Mouse (Mus musculus): ENCODE results near the gene Srrm4. TPM values are rescaled to one million over a fixed set of nuclear protein-coding genes. Genes with fewer than 3 reads are reported as not detected.
A peak's percentile ranks its signal among the peaks of the same experiment; 100 is the strongest.

Srrm4 gene
- polyA plus RNA-seq, 1 experiment from 2014 or later: 15.7 TPM

GRCm38 (mm10) chr5:116563713-116564112 lies 27.9 kb downstream of the Srrm4 start:
- no peak overlapping the region for H3K27ac ChIP-seq (ENCODE audit: low read depth, low read length)
- H3K36me3 ChIP-seq (ENCODE audit: control insufficient read depth, insufficient read depth, low read length): 0 out of 2 replicates have a peak, but pooled peaks cover 2% of the 10 kb centered on the region
- ATAC-seq: no peak
- no peak overlapping the region for H3K4me2 ChIP-seq (ENCODE audit: low read length)
- H3K9me3 ChIP-seq (ENCODE audit: control insufficient read depth, low read length): no peaks in the 10 kb centered on the region
- peaks cover 6% of the 10 kb centered on the region; the same call in 1 of the 2 replicates for H3K4me1 ChIP-seq (ENCODE audit: control insufficient read depth, insufficient read depth, low read depth, low read length)
- no peaks in the 10 kb centered on the region for H3K27me3 ChIP-seq (replicated peaks; ENCODE audit: control insufficient read depth, insufficient read depth, low read length)
- no peak overlapping the region; the same call in 1 of the 2 replicates for H3K9ac ChIP-seq (ENCODE audit: low read depth, low read length)
- no peak overlapping the region for H3K4me3 ChIP-seq (ENCODE audit: low read length)
- 73% methylated on average over 6 of the region's 6 CpGs for WGBS

GRCm38 (mm10) chr5:116559091-116559490 lies 32.5 kb downstream of the Srrm4 start:
- 75% methylated on average over 7 of the region's 7 CpGs for WGBS

GRCm38 (mm10) chr5:116556614-116557013 lies 35.0 kb downstream of the Srrm4 start:
- 41% methylated on average over 8 of the region's 8 CpGs for WGBS
- Histone ChIP-seq H3K27ac (ENCODE audit: low read depth, low read length) (no peak overlapping the region), H3K4me1 (ENCODE audit: control insufficient read depth, insufficient read depth, low read depth, low read length) (peaks cover 4% of the 10 kb centered on the region), H3K4me3 (ENCODE audit: low read length) (no peak overlapping the region), H3K9me3 (ENCODE audit: control insufficient read depth, low read length) (no peaks in the 10 kb centered on the region; the same call in 1 of the 2 replicates), H3K9ac (ENCODE audit: low read depth, low read length) (no peak overlapping the region), H3K4me2 (ENCODE audit: low read length) (no peak overlapping the region), H3K36me3 (ENCODE audit: control insufficient read depth, insufficient read depth, low read length) (no peaks in the 10 kb centered on the region), H3K27me3 (replicated peaks; ENCODE audit: control insufficient read depth, insufficient read depth, low read length) (no peaks in the 10 kb centered on the region)
- no peak for ATAC-seq

More at GRCm38 (mm10) chr5:116559091-116559490, 32.5 kb downstream of the Srrm4 start:
- no peaks in the 10 kb centered on the region for H3K27me3 ChIP-seq (replicated peaks; ENCODE audit: control insufficient read depth, insufficient read depth, low read length)
- H3K4me2 ChIP-seq (ENCODE audit: low read length): no peak overlapping the region
- no peaks in the 10 kb centered on the region; the same call in 1 of the 2 replicates for H3K4me1 ChIP-seq (ENCODE audit: control insufficient read depth, insufficient read depth, low read depth, low read length)
- H3K4me3 ChIP-seq (ENCODE audit: low read length): no peak overlapping the region
- H3K9me3 ChIP-seq (ENCODE audit: control insufficient read depth, low read length): no peaks in the 10 kb centered on the region; the same call in 1 of the 2 replicates
- ATAC-seq: no peak
- no peak overlapping the region for H3K9ac ChIP-seq (ENCODE audit: low read depth, low read length)
- no peaks in the 10 kb centered on the region for H3K36me3 ChIP-seq (ENCODE audit: control insufficient read depth, insufficient read depth, low read length)
- H3K27ac ChIP-seq (ENCODE audit: low read depth, low read length): no peak overlapping the region

- H3K36me3 ChIP-seq (ENCODE audit: control insufficient read depth, insufficient read depth, low read length): peaks cover 4% of the 10 kb centered on the region; the same call in 1 of the 2 replicates
- no peak overlapping the region for H3K4me3 ChIP-seq (ENCODE audit: low read length)
- H3K4me2 ChIP-seq (ENCODE audit: low read length): no peak overlapping the region
- H3K9me3 ChIP-seq (ENCODE audit: control insufficient read depth, low read length): peaks cover 2% of the 10 kb centered on the region; the same call in 1 of the 2 replicates
- H3K27ac ChIP-seq (ENCODE audit: low read depth, low read length): no peak overlapping the region
- WGBS: 4% methylated on average over 5 of the region's 5 CpGs
- H3K9ac ChIP-seq (ENCODE audit: low read depth, low read length): no peak overlapping the region
- H3K27me3 ChIP-seq (replicated peaks; ENCODE audit: control insufficient read depth, insufficient read depth, low read length): no peaks in the 10 kb centered on the region
- H3K4me1 ChIP-seq (ENCODE audit: control insufficient read depth, insufficient read depth, low read depth, low read length): peaks cover 4% of the 10 kb centered on the region
- 0 out of 2 replicates have a peak, but pooled peaks have one; percentile 30 for ATAC-seq
These were observed 37.7 kb downstream of the Srrm4 start for GRCm38 (mm10) chr5:116553868-116554267.

GRCm38 (mm10) chr5:116553106-116553505 lies 38.5 kb downstream of the Srrm4 start:
- H3K4me1 ChIP-seq (ENCODE audit: control insufficient read depth, insufficient read depth, low read depth, low read length): peaks cover 4% of the 10 kb centered on the region
- peaks cover 2% of the 10 kb centered on the region; the same call in 1 of the 2 replicates for H3K9me3 ChIP-seq (ENCODE audit: control insufficient read depth, low read length)
- H3K27me3 ChIP-seq (replicated peaks; ENCODE audit: control insufficient read depth, insufficient read depth, low read length): no peaks in the 10 kb centered on the region
- 33% methylated on average over 2 of the region's 2 CpGs for WGBS
- H3K4me2 ChIP-seq (ENCODE audit: low read length): no peak overlapping the region
- H3K36me3 ChIP-seq (ENCODE audit: control insufficient read depth, insufficient read depth, low read length): peaks cover 4% of the 10 kb centered on the region; the same call in 1 of the 2 replicates
- ATAC-seq: no peak
- no peak overlapping the region for H3K4me3 ChIP-seq (ENCODE audit: low read length)
- no peak overlapping the region for H3K27ac ChIP-seq (ENCODE audit: low read depth, low read length)
- no peak overlapping the region for H3K9ac ChIP-seq (ENCODE audit: low read depth, low read length)

GRCm38 (mm10) chr5:116552584-116552983 lies 39.0 kb downstream of the Srrm4 start:
- Histone ChIP-seq H3K36me3 (ENCODE audit: control insufficient read depth, insufficient read depth, low read length) (peaks cover 4% of the 10 kb centered on the region; the same call in 1 of the 2 replicates), H3K27me3 (replicated peaks; ENCODE audit: control insufficient read depth, insufficient read depth, low read length) (no peaks in the 10 kb centered on the region), H3K9ac (ENCODE audit: low read depth, low read length) (no peak overlapping the region), H3K4me3 (ENCODE audit: low read length) (no peak overlapping the region), H3K4me2 (ENCODE audit: low read length) (no peak overlapping the region), H3K4me1 (ENCODE audit: control insufficient read depth, insufficient read depth, low read depth, low read length) (peaks cover 4% of the 10 kb centered on the region), H3K9me3 (ENCODE audit: control insufficient read depth, low read length) (peaks cover 2% of the 10 kb centered on the region; the same call in 1 of the 2 replicates), H3K27ac (ENCODE audit: low read depth, low read length) (no peak overlapping the region)
- no peak for ATAC-seq

- Histone ChIP-seq H3K4me1 (ENCODE audit: control insufficient read depth, insufficient read depth, low read depth, low read length) (no peaks in the 10 kb centered on the region), H3K4me3 (ENCODE audit: low read length) (no peak overlapping the region), H3K36me3 (ENCODE audit: control insufficient read depth, insufficient read depth, low read length) (peaks cover 9% of the 10 kb centered on the region), H3K9ac (ENCODE audit: low read depth, low read length) (no peak overlapping the region), H3K9me3 (ENCODE audit: control insufficient read depth, low read length) (peaks cover 4% of the 10 kb centered on the region), H3K27ac (ENCODE audit: low read depth, low read length) (no peak overlapping the region), H3K27me3 (replicated peaks; ENCODE audit: control insufficient read depth, insufficient read depth, low read length) (no peaks in the 10 kb centered on the region), H3K4me2 (ENCODE audit: low read length) (no peak overlapping the region)
- WGBS: 47% methylated on average over 11 of the region's 11 CpGs
- ATAC-seq: no peak
These were observed 45.9 kb downstream of the Srrm4 start for GRCm38 (mm10) chr5:116545746-116546145.

GRCm38 (mm10) chr5:116542317-116542716 lies 49.3 kb downstream of the Srrm4 start:
- Histone ChIP-seq H3K9me3 (ENCODE audit: control insufficient read depth, low read length) (peaks cover 2% of the 10 kb centered on the region), H3K4me3 (ENCODE audit: low read length) (no peak overlapping the region), H3K4me1 (ENCODE audit: control insufficient read depth, insufficient read depth, low read depth, low read length) (peaks cover 6% of the 10 kb centered on the region), H3K27ac (ENCODE audit: low read depth, low read length) (no peak overlapping the region), H3K36me3 (ENCODE audit: control insufficient read depth, insufficient read depth, low read length) (peaks cover 5% of the 10 kb centered on the region), H3K4me2 (ENCODE audit: low read length) (no peak overlapping the region), H3K27me3 (replicated peaks; ENCODE audit: control insufficient read depth, insufficient read depth, low read length) (no peaks in the 10 kb centered on the region), H3K9ac (ENCODE audit: low read depth, low read length) (no peak overlapping the region)
- WGBS: 63% methylated on average over 7 of the region's 7 CpGs
- no peak for ATAC-seq

GRCm38 (mm10) chr5:116541128-116541527 lies 50.5 kb downstream of the Srrm4 start:
- Histone ChIP-seq H3K4me3 (ENCODE audit: low read length) (no peak overlapping the region), H3K4me2 (ENCODE audit: low read length) (no peak overlapping the region), H3K27me3 (replicated peaks; ENCODE audit: control insufficient read depth, insufficient read depth, low read length) (no peaks in the 10 kb centered on the region), H3K36me3 (ENCODE audit: control insufficient read depth, insufficient read depth, low read length) (no peaks in the 10 kb centered on the region), H3K9ac (ENCODE audit: low read depth, low read length) (no peak overlapping the region), H3K9me3 (ENCODE audit: control insufficient read depth, low read length) (peaks cover 2% of the 10 kb centered on the region), H3K4me1 (ENCODE audit: control insufficient read depth, insufficient read depth, low read depth, low read length) (peaks cover 6% of the 10 kb centered on the region), H3K27ac (ENCODE audit: low read depth, low read length) (no peak overlapping the region)
- WGBS: 86% methylated on average over 3 of the region's 3 CpGs
- ATAC-seq: no peak
